Mouse (Mus musculus): Measurements from ENCODE around the gene Chrnb2.

DNA sequence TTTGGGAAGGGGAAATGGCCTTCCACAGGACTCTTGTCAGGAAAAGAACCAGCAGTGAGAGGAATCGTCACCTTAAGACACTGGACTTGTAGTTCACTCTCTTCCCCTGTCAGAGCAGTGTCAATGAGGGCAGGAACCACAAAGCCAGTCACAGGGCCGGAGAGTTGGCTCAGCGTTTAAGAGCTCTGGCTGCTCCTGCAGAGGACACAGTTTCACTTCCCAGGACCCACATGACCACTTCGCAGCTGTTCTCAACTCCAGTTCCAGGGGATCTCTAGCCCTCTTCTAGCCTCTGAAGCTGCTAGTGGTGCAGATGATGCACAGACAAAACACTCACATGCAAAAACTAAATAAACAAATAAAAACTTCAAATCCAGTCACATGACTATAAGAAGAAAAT is 31.9 kb upstream of the Chrnb2 start:
- TF ChIP-seq CTCF (IDR thresholded peaks at IDR 0.05; ENCODE audit: insufficient read depth, low read length): no peak
- TF ChIP-seq POLR2A (IDR thresholded peaks at IDR 0.05; ENCODE audit: borderline replicate concordance, extremely low read depth, low read depth, low read length): no peak

Measured in lung, adult 2 months (tissue).